Mouse (Mus musculus): ENCODE measurements at regions not wholly inside any gene's neighbourhood (a gene's known extent, or its start where the extent isn't known, plus 50 kb on each side); places are given as distances from the start of the nearest gene placed in this dataset.
A peak's percentile ranks its signal among the peaks of the same experiment; 100 is the strongest.

DNA sequence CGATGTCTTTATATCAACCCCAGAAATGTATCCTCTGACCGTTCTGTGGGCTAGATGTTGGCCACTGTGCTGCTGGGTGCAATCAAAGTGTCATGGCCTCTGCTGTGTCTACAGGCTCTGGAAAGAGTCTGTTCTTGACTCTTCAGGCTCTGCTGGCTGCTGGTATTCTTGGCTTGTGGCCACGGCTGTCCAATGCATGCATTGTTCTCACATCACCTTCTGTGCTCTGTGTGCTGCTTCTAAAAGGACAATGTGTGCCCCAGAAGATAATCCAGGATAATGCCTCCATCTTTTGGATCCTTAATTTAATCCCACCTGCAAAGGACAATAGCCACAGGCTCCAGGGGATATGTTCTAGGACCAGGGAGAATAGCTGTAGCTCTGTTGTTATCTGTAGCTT lies 77.5 kb upstream of the Dapl1 start:
- WGBS, result 80% methylated on average over 3 of the region's 3 CpGs
- Histone ChIP-seq H3K4me3 (no peak overlapping the region), H3K36me3 (no peaks in the 10 kb centered on the region), H3K4me1 (0 out of 2 replicates have a peak, but pooled peaks cover 3% of the 10 kb centered on the region), H3K9me3 (no peaks in the 10 kb centered on the region), H3K4me2 (replicated peaks) (no peak overlapping the region), H3K9ac (replicated peaks) (no peak overlapping the region), H3K27me3 (no peaks in the 10 kb centered on the region), H3K27ac (replicated peaks) (no peak overlapping the region)
- ATAC-seq (replicated peaks), result no peak

DNA sequence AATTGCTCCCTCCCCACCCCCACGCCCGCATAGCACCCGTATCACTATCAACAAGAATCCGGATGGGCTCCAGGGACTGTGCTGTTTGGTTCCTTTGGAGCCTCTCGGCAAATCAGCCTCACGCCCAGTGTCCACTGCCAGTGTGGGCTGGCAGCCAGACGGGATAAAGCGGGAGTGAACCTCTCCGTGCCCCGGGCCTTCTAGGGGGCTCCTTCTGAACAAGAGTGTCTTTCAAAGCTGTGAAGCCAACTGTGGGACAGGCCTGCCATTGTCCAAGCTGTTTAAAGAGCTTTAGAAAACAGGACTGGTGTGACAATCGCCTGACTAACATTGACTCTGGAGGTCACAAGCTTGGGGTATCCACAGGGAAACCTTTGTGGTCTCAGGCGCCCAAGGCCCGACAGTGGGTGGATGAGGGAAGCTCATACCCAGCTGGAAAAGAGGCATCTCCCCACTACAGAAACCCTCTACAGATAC lies 76.9 kb upstream of the Dapl1 start:
- Histone ChIP-seq H3K36me3 (no peaks in the 10 kb centered on the region), H3K4me1 (0 out of 2 replicates have a peak, but pooled peaks cover 3% of the 10 kb centered on the region), H3K27ac (replicated peaks) (no peak overlapping the region), H3K27me3 (no peaks in the 10 kb centered on the region), H3K9ac (replicated peaks) (no peak overlapping the region), H3K4me2 (replicated peaks) (no peak overlapping the region), H3K4me3 (no peak overlapping the region), H3K9me3 (no peaks in the 10 kb centered on the region)
- ATAC-seq (replicated peaks), result peak; percentile 58; the same call in 1 of the 2 replicates
- 71% methylated on average over 13 of the region's 13 CpGs for WGBS

DNA sequence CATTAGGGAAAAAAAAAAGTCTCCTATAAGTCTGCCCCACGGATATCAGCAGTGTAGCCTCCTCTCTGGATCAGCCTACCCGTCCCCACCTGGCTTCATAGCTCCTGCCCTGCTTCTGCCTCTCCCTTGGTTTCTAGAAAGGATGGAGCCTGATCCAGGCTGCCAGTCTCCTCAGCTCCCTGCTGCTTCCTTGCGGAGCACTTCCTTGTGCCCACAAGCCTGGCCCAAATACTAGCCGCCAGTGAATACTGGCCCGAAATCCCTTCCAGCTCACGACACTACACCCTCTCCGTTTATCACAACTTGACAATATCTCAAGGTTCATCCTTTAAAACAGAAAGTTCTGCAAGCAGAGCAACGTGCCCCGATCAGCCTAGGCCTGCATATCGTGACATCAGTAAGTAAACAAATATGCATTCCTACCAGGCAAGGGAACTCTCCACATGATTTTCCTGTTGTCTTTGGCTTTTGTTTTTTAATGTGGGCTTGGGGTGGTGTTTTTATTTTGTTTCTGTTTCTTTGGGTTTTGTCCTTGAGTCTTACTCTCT lies 76.3 kb upstream of the Dapl1 start:
- H3K9me3 ChIP-seq, result no peaks in the 10 kb centered on the region
- WGBS, result 91% methylated on average over 10 of the region's 10 CpGs
- ATAC-seq (replicated peaks), result no peak
- no peak overlapping the region for H3K9ac ChIP-seq (replicated peaks)
- no peaks in the 10 kb centered on the region for H3K27me3 ChIP-seq
- no peak overlapping the region for H3K4me3 ChIP-seq
- H3K4me1 ChIP-seq, result 0 out of 2 replicates have a peak, but pooled peaks cover 3% of the 10 kb centered on the region
- H3K36me3 ChIP-seq, result no peaks in the 10 kb centered on the region
- H3K4me2 ChIP-seq (replicated peaks), result no peak overlapping the region
- H3K27ac ChIP-seq (replicated peaks), result no peak overlapping the region

DNA sequence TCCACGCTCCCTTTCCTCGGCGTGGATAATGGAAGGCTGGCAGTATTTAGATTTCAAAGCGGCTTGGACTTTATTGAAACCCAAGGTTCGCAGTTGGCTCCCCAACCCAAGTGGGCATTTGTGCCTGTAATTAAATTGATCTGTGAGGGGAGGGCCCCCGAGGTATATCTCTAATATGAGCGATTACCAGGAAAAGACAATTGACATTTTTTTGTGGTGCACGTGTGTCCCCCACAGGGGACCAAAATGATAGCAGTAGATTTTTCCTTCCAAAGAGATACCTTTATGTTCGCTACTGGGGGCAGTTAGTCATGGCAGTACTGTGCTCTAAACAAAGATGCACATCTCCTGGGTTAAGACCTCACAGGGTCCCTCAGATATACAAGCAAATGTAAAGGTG lies 69.8 kb upstream of the Dapl1 start:
- ATAC-seq (replicated peaks), result no peak
- 68% methylated on average over 9 of the region's 9 CpGs for WGBS
- H3K4me1 ChIP-seq, result no peaks in the 10 kb centered on the region

DNA sequence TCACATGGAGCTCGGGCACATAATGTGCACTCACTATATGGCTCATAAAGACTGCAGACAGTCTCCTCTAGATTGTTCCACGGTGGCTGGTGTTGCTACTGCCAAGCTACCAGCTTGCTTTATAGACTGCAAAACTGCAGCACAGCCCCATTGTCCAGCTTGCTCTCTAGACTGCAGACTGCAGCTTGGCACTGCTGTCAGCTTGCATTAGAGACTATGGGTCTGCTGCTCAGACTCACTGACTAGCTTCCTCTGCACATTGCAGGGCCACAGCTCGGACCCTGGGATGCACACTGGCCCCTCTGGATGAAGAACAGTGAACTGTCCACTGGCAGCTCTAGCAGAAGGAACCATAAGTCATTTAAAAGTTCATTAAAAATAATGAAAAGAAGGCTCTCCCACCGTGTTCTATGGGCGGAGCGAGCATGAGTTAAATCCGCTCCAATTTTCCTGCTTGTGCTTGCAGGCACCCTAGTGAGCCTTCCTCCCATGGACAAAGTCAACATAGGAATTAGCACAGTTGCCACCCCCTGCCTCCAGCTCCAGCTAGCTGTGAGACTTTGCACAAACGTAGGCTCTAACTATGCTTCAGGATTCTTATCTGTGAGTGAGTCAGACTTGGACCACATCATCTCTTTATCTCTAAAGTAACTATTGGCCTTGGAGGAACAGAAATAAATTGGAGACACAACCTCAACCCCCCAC lies 67.8 kb upstream of the Dapl1 start:
- Histone ChIP-seq H3K4me1 (no peaks in the 10 kb centered on the region), H3K9ac (replicated peaks) (no peak overlapping the region), H3K27me3 (no peaks in the 10 kb centered on the region), H3K4me2 (replicated peaks) (no peak overlapping the region), H3K27ac (replicated peaks) (no peak overlapping the region), H3K4me3 (no peak overlapping the region), H3K36me3 (no peaks in the 10 kb centered on the region), H3K9me3 (no peaks in the 10 kb centered on the region)
- no peak for ATAC-seq (replicated peaks)
- 44% methylated on average over 8 of the region's 8 CpGs for WGBS

More for the DNA sequence above, 69.8 kb upstream of the Dapl1 start:
- Histone ChIP-seq H3K36me3 (no peaks in the 10 kb centered on the region), H3K4me3 (no peak overlapping the region), H3K27me3 (no peaks in the 10 kb centered on the region), H3K4me2 (replicated peaks) (no peak overlapping the region), H3K27ac (replicated peaks) (no peak overlapping the region), H3K9ac (replicated peaks) (no peak overlapping the region), H3K9me3 (no peaks in the 10 kb centered on the region)

DNA sequence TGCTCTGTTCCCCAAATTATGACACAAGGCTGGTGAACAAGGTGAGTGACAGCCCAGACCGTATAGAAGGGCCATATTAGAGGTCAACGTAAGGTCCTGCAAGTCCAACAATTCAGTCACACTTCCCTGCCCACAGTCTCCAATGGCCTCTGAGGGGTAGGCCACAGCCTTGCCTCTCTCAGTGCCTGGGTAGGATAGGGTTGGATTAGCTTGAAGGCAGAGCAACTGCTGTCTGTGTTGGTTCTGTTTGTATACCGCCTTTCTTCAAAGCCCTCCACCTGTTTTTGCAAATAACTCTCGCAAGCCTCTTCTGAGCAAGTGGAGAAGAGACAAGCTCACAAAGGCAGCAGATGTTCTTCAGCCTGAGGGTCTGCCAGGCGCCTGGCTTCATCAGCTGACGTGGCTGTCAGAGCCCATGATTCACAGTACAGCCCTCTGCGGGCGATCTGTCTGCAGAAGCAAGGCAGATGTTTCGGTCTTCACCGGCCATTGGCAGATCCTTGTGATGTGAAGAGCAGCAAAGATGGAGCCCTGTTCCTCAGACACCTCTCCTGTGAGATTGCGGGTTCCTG lies 67.0 kb upstream of the Dapl1 start:
- Histone ChIP-seq H3K4me2 (replicated peaks) (no peak overlapping the region), H3K27ac (replicated peaks) (no peak overlapping the region), H3K9ac (replicated peaks) (no peak overlapping the region), H3K36me3 (no peaks in the 10 kb centered on the region), H3K27me3 (no peaks in the 10 kb centered on the region), H3K4me3 (no peak overlapping the region), H3K4me1 (no peaks in the 10 kb centered on the region), H3K9me3 (no peaks in the 10 kb centered on the region)
- ATAC-seq (replicated peaks), result peak; percentile 56; the same call in 1 of the 2 replicates
- 79% methylated on average over 11 of the region's 11 CpGs for WGBS

DNA sequence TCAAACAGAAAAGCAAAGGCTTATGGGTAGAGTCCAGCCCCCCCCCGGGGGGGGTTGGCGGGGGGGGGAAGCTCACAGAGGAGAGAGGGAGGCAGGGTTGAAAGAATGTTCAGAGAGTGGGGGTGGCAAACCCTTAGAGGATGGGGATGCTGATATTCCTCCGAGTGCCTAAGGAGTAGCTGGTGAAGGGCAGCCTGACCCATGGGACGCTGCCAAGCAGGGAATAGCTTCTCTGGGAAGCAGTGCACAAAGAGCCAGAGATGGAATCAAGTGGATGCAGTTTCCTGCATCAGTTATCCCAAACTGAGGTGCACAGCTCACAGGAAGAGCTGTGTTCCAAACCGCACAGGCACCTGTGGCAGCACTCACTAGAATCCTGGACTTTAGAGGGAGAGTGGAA lies 64.0 kb upstream of the Dapl1 start:
- Histone ChIP-seq H3K9me3 (no peaks in the 10 kb centered on the region), H3K4me3 (no peak overlapping the region), H3K4me1 (no peaks in the 10 kb centered on the region), H3K4me2 (replicated peaks) (no peak overlapping the region), H3K27ac (replicated peaks) (no peak overlapping the region), H3K27me3 (no peaks in the 10 kb centered on the region), H3K9ac (replicated peaks) (no peak overlapping the region), H3K36me3 (no peaks in the 10 kb centered on the region)
- 68% methylated on average over 5 of the region's 5 CpGs for WGBS
- ATAC-seq (replicated peaks), result no peak

DNA sequence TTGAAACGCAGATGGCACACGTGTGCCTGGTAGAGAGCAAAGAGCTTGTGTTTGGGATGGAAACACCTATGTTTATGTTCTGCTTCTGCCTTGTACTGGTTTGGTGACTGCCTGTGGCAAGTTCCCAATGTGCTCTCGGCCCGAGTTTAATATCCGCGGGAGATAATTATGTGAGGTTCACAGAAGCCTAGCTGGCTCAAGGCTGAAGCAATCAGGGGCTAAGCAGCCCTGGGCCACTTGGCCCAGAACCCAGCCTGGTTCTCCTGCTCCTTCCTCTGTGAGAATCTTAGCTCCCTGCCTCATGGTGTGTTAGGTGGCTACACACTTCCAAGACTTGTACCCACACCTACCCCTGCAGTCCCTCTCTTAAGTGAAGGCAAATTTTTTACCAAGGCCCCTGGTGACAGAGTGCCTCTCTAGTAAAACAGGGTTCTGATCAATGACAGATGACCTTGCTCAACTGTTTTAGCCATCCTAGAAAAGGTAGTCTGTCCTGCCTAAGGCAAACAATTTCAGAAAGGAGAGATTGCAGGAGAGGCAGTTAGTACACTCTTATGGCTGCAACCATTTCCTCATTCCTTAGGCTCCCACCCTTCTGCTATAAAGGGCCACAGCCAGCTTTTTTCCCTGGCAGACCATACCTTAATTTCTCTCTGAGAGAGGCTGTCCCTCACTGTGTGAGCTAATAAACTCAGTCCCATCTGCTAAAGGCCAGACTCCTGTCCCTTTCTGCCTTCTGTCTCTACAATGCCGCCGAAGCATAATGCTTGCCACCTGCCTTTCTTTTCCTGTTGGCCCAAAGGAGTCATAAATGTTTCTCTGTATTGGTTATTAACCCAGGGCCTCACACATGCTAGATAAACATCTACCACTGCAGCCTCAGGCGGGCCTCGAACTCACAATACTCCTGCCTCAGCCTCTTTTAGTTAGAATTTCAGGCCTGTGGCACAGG lies 61.9 kb upstream of the Dapl1 start:
- Histone ChIP-seq H3K27ac (replicated peaks) (no peak overlapping the region), H3K4me2 (replicated peaks) (no peak overlapping the region), H3K4me3 (no peak overlapping the region), H3K4me1 (no peaks in the 10 kb centered on the region), H3K27me3 (no peaks in the 10 kb centered on the region), H3K9me3 (no peaks in the 10 kb centered on the region), H3K36me3 (no peaks in the 10 kb centered on the region), H3K9ac (replicated peaks) (no peak overlapping the region)
- 77% methylated on average over 10 of the region's 10 CpGs for WGBS
- no peak for ATAC-seq (replicated peaks)

DNA sequence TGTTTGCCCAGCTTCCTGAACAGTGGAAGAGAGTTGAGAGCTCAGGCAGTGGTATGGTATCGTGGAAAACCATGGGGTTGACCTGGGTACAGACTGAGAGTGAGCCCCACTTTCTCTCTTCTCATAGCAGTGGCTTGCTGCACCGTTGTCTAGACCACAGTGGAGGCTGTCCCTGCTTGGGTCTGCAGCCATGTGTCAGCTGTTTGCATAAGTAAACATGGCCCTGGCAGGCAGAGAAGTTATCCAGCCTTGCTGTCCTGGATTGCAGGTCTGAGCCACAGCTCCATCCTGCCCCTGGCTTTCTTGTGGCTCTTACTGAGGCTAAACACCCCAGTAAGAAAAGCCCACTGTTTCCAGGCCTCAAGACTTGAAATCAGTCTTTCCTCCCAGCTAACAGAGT lies 60.2 kb upstream of the Dapl1 start:
- H3K4me3 ChIP-seq, result no peak overlapping the region
- WGBS, result 84% methylated on average over 2 of the region's 2 CpGs
- no peak overlapping the region for H3K27ac ChIP-seq (replicated peaks)
- ATAC-seq (replicated peaks), result no peak
- no peak overlapping the region for H3K9ac ChIP-seq (replicated peaks)
- H3K9me3 ChIP-seq, result no peaks in the 10 kb centered on the region
- no peaks in the 10 kb centered on the region for H3K4me1 ChIP-seq
- no peaks in the 10 kb centered on the region for H3K36me3 ChIP-seq
- H3K27me3 ChIP-seq, result no peaks in the 10 kb centered on the region
- no peak overlapping the region for H3K4me2 ChIP-seq (replicated peaks)

DNA sequence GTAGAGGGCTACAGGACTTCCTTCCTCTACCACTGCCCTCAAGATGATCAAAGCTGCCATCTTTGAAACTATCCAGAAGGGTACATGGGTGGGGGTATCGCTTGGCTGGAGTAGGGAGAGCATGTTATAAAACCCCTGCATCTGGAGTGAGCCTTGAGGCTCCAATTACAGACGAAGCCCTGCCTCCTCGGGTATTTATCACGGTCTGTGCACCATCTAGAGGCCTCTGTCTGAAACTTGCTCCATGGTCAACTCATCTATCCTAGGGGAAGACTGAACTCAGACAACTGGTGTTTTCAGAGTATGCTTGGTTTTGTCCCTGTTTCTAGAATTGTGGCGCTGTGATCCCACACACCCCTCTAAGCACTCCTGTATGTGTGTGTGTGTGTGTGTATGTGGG lies 59.7 kb upstream of the Dapl1 start:
- Histone ChIP-seq H3K4me3 (no peak overlapping the region), H3K36me3 (no peaks in the 10 kb centered on the region), H3K27me3 (no peaks in the 10 kb centered on the region), H3K27ac (replicated peaks) (no peak overlapping the region), H3K4me2 (replicated peaks) (no peak overlapping the region), H3K9me3 (no peaks in the 10 kb centered on the region), H3K4me1 (no peaks in the 10 kb centered on the region), H3K9ac (replicated peaks) (no peak overlapping the region)
- WGBS, result 54% methylated on average over 5 of the region's 5 CpGs
- peak; percentile 74 for ATAC-seq (replicated peaks)

DNA sequence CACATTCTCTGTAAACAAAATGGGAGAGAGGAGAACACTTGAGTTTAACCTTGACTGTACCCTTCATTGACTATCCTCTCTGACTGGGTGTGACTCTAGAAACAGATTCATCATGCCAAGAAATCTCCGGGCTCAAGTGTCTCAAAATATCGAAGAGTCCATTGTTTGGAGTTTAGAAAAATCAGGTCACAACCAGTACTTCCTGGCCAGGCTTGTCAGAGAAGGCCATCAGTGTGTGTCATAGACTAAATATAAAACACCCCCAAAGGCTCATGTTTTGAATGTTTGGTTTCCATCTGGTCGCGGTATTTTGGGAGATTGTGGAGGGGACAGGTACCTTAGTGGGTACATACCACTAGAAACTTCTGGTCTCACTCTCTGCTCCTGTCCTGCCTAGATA lies 58.6 kb upstream of the Dapl1 start:
- Histone ChIP-seq H3K4me2 (replicated peaks) (no peak overlapping the region), H3K27me3 (no peaks in the 10 kb centered on the region), H3K27ac (replicated peaks) (no peak overlapping the region), H3K36me3 (no peaks in the 10 kb centered on the region), H3K4me3 (no peak overlapping the region), H3K4me1 (no peaks in the 10 kb centered on the region), H3K9ac (replicated peaks) (no peak overlapping the region), H3K9me3 (no peaks in the 10 kb centered on the region)
- no peak for ATAC-seq (replicated peaks)
- 91% methylated on average over 4 of the region's 4 CpGs for WGBS

DNA sequence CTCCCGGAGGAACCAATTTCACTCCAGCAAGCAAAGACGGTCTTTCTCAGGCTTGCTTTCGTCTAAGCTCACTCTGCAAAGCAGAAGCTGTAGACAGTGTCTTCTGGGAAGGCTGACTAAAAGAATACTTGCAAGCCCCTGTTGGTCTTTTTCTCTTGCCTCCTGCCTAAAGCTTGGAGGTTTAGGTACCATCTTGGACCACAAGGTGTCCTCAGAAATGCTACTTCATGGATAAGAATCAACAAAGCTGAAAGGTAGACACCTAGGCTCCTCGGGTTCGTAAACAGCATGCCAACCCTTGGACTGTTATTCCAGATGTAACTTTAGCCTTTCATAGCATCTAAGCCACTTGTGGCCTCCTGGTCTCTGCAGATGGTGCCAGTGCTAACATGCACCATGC lies 53.0 kb upstream of the Dapl1 start:
- Histone ChIP-seq H3K4me2 (replicated peaks) (no peak overlapping the region), H3K9ac (replicated peaks) (no peak overlapping the region), H3K9me3 (no peaks in the 10 kb centered on the region), H3K27me3 (no peaks in the 10 kb centered on the region), H3K36me3 (no peaks in the 10 kb centered on the region), H3K4me1 (no peaks in the 10 kb centered on the region), H3K27ac (replicated peaks) (no peak overlapping the region), H3K4me3 (no peak overlapping the region)
- WGBS, result 91% methylated on average over 5 of the region's 5 CpGs
- ATAC-seq (replicated peaks), result no peak
